Mouse (Mus musculus) right cerebral cortex, postnatal 10 days (tissue): Measurements from ENCODE around the gene Ccr7.

Experiments used
- DNase-seq, 2 experiments: peaks; one replicate each; pipeline ENCODE4 v3.0.0; 2021; ENCODE audit warnings: low spot score in 2 of 2

The Ccr7 gene

DNA sequence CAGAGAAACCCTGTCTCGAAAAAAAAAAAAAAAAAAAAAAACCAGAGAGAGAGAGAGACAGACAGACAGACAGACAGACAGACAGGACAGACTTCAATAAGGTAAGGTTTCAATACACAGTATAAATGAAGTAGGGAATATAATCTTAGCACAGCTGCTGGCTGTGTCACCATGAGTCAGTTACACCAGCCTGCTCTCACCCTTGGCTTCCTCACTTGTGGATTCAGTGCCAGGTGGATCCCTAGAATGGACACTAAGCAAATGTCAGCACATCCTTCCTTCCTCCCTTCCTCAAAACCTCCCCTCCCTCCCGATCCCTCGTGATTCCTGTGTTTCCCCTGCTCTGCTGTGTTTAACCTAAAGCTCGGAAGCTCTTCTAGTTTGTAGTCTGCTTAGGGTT is 17.5 kb downstream of the Ccr7 start:
- no peak for DNase-seq

DNA sequence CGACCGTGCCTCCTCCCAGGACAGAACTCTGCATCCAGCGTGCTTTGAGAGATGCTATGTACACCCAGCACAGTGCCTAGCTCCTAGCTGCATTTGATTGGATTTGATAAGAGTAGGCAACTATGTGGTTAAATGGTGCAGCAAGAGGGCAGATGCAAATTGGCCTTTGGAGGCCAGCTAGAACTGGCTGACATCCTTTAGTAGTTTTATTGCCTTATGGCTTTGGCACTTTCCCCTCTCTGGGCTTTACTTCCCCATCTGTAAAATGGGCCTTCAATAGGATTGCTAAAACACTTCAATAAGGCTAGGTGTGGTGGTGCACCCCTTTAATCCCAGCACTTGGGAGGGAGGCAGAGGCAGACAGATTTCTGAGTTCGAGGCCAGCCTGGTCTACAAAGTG is 17.9 kb downstream of the Ccr7 start:
- DNase-seq, result no peak

DNA sequence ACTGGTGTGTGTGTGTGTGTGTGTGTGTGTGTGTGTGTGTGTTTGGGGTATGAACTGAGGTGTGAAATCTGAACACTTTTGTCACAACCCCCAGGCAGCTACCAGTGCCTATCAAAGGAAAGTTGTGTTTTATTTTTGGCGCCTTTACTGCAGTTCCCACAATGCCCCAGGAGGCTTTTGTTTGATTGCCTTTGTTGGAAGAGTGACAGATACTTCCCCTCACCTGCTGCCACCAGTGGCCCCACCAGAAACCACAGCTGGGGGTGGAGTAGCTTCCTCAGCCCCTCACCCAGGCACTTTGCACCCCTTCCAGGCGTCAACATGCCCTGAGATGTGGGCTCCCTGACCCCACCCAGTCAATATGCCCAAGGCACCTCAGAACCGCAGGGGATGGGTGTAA is 18.5 kb downstream of the Ccr7 start:
- DNase-seq, result no peak

DNA sequence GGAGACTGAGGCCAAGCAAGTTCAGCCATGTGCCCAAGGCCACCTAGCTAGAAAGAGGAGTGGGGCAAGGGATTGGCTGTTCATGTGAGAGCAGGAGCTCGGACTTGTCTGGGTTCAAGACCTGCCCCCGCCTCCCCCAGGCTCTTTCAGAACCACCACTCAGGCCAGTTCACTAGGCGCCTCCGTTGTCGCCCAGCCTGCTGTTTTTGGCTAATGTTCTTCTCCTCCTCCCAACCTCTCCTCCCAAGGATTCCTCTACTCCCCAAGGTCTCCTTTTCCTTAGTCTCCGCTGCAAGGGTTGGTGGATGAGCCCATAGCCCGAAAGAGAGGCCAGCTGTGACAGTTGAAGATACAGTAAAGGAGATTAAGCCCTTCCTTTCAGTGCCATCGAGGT is 19.8 kb downstream of the Ccr7 start:
- no peak for DNase-seq

DNA sequence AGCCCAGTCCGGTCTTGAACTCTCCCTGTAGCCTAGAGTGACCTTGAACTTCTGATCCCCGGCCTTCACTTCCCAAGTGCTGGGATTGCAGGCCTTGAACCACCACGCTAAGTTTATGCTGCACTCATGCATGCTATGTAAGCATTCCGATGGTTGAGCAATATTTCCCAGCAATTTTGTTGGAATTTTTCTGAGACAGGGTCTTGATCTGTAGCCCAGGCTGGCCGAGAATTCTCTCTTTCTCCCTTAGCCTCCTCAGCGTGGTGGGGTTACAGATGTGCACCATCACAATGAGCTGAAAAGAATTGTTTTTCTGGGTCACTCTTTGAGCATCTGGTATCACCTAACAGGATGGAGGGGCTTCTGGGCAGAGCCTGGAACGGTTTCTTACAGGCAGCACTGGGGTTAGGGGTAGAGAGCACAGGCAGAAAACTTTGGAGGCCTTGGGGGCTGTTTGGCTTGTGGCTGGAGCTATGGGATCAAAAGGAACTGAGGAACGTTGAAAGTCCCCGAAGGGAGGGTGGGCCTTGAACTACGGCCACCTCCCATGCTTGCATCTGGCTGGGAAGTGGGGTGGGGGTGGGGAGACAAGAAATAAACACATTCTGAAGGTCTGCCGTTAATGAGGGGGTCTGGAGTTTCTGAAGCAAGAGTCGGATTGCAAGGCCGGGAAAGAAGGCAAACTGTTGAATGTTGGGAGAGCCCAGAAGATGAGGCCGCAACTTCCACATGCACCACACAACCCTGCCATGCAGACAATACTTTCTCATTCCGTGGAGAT is 20.4 kb downstream of the Ccr7 start:
- no peak for DNase-seq

DNA sequence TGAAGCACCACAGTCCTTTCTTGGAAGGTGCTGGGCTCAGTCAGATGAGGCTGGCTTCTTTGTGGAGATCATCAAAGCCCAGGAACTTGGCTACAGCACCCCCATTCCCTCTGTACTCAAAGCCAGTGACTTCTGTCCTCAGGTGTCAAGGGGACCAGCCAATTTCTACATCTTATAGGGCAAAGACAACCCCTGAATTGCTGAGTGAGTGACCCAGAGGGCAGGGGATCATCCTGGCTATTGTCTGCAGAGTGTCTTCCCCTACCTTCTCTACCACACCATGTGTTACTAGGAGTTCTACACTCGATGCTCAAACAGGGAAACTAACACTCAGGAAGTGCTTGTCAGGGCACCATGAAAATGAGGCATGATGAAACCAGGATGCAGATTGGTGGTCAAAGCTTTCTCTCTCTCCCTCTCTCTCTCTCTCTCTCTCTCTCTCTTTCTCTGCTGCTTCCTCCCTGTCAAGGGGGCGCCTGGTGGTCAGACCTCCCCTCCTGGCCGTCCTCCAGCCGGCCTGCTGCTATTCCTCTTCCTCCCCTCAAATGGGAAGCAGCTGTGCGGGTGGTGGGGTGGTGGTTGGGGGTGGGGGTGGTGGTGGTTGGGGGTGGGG is 21.5 kb downstream of the Ccr7 start:
- DNase-seq, result no peak

DNA sequence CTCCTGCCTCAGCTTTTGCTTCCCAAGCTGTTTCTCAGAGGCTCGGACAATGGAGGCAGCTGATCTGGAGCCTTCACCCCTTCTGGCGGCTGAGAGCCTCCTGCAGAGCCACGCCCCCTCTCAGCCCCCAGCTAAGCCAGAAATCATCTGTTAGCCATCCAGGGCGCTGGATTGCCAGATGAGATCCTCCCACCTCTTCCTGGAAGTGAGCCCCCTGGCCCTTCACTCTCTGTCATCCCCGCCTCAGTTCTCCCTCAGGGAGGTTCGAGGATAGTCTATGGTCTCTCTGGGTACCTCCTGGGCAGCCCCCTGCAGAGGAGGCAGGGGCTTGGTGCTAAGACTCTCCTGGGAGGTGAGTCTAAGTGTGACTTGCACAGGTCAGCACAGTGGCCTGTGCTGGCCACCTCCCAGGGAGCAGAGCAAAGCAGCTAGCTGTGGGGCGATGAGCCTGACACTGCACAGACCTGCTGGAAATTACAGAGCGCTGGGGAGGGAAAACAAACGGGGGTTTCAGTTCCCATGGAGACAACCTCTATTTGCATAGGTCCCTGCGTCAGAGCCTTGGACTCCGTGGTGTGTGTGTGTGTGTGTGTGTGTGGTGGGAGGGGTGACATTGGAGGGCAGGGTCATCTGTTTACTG is 22.7 kb downstream of the Ccr7 start:
- no peak for DNase-seq

DNA sequence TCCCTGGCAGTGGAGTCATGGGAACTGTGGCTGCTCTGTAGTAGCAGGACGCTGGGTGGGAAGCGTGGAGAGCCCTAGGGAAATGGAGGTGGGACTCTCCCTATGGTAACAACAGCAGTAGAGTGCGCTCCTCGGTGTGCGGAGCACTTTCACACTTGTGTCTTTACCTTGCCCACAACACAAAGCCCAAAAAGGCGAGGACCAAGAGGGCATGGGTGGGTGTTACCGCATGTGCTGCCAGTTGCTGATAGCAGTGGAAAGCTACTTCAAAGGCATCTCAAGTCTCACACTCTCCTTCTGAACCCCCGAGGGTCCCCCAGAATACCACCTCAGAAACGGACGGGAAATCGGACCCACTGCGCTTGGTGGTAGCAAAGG is 23.4 kb downstream of the Ccr7 start:
- DNase-seq, result no peak

DNA sequence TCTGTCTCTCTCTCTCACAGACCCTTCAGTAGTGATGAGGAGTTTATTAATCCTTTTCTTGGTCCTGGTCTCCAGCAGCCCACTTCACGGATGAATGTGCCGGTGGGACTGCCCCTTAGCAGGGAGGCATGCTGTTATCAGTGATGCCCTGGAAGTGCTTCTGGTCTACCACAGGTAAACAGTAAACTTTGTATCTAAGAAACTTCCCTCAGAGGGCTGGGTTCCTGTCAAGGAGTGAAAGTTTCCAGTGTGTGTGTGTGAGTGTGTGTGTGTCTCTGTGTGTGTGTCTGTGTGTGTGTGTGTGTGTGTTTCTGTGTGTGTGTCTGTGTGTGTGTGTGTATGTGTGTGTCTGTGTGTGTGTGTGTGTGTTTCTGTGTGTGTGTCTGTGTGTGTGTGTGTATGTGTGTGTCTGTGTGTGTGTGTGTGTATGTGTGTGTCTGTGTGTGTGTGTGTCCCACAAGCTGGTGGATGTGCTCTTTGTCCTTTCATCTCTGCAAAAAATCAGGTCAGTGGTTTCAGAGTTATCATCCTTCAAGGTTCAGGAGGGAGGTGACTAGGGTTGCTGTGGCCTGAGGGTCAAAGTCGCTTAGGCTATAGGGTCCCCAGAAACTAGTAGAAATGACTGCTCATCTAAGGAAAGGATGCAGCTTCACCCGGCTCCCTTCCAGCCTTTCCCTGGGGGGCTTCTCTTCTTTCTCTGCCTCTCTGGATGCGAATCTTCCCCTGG is 24.0 kb downstream of the Ccr7 start:
- no peak for DNase-seq

DNA sequence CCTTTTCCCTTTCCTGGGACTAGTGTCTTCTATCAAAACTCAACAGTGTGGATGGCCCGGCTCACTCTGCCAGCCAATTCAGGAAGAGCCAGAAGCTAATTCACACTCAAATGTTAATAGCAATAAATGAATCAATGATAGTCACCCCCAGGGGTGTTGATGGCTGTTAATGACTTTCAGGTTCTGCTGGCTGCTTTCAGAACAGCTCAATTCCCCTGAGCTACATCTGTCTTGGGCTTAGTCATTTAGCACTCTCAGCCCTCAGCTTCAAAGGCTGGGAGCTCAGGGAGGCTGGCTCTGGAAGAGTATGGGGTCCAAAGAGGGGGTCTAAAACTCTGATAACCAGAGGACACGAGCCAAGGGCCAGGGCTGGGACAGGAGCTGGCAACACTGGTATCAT is 25.6 kb downstream of the Ccr7 start:
- no peak for DNase-seq

DNA sequence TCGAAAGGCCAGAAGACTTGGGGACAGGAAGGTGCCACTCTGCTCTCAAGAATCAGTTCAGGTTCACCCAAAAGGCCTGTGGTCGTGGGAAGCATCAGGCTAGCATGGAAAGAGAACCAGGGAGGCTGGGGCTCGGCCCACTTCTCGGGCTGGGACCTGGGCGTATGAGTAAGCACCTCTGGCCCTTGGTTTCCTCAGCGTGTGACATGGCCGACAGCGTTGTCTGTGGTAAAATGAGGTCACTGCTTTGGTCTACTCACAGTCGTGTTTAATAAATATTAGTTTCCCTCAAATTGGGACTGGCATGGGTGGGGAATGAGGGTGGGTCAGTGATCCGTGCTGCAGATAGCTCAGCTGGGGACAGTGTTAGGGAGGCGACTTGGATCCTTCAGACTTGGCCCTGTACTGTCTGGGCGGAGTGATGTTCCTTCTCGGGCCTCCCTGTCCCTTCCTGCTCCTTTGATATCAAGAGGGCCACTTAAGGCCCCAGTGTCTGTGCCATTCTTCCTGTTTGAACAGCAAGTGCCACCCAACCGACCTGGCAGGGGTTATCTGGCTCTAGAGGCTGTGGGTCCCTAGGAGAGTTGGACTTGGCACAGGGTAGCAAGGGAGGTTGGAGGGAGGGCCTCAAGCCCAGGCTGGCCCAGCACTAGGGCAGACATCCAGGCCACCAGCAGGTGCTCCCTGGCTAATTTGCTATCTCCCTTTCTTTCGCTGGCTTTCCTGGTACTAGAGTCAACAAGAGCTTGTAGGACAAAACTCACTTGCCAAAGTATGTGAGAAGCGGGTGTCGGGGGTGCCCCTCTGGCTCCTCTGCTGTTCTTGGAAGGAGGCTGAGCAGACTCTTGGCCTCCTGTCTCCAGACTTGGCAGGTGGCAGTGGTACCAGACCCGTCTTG is 26.8 kb downstream of the Ccr7 start:
- peak; percentile 52 to 60 for DNase-seq

DNA sequence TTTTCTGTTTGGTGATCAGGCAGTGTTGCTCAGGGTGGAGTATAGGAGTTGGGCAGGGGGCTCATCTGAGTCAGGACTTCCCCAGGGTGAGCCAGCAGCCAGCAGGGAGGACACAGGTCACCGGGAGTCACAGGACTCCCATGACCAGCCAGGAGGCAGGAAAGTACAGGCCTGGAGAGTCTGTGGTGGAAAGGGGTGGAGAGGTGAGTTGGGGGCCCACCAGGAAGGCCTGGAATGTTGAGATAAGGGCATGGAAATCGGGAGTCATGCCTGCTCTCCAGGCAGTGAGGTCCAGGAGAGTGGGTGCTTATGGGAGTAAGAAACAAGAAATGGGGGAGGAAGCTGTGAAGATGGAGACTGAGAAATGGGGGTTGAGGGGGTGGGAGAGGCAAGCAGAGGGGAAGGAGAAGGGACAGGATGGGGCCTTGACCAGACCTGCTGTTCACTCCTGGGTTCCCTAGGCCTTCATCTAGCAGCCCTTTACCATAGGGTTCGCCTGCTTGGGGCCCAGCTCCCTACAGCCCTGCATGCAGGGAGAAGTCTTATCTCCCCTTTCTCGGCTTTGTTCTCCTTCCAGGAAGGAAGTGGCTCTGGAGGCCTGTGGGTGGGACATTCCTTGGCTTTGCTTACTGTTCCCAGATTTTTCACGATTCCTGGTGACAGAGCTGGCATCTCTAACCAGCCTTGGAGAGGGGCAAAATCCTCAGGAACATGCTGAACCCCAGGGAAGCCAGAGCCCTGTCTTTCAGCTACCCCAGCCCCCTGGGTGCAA is 28.2 kb downstream of the Ccr7 start:
- no peak for DNase-seq

DNA sequence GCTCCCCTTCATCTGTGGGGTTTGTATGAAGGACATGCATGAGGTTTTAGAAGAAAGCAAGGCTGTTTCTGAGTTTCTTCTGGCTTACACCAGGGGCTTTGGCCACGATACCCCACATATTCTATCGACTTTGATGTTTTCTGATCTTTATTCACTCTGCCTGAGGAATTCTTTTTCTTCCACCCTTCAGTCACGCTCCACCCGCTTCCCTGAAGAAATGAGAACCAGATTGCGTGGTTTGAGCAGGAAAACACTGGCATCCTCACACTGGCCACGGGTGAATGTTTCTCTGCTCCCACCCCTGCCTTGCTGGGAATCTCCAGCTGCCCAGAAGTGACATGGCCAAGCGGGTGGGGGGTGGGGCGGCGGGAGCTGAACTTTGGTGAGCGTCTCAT is 30.2 kb downstream of the Ccr7 start:
- DNase-seq, result no peak

DNA sequence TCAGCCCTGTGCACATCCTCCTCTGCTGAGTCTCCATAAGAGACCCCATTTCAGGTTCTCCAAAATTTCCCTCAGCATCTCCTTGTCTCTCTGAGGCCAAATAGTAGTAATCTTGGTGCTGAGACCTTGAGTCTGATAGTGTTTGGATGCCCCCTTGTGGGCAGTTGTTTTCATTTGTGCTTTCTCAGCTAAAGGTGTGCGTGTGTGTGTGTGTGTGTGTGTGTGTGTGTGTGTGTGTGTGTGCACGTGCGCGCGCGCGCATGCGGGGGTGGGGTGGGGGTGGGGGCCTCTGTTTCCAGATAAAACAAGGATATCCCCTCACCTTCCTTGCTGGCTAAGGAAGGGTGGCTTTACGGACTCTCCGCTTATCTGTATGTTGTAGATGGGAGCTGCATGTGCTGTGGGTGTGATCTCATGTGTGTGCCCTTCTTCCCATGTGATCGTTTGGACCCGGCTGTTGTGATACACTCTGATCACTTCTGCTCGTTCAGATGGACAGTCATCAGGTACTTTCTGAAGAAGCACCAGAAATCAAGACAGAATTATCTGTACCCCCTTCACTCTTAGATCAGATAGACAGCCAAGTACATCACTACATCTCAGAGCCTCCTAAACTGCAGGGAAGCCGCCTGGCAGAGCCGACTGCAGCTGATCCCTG is 30.8 kb downstream of the Ccr7 start:
- DNase-seq, result peak in 1 of 2 experiments; percentile 62

DNA sequence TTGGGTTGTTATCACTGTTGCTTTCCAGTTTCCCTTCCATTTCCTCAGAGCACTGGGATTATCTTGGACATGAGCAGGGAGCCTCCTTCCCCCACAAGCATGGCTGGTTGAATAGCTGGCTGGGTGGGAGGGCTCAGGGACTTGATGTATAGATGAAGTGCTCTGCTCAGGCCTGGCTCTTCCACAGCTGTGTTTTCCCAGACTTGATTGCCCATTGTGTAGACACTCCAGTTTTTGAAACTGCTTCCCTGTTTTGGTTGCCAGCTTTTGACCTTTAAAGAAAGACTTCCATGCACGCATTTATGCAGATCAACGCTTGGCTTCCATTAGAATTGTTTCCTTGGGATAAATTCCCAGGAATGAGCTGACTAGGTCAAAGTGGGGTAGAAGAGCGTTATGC is 32.2 kb downstream of the Ccr7 start:
- no peak for DNase-seq

DNA sequence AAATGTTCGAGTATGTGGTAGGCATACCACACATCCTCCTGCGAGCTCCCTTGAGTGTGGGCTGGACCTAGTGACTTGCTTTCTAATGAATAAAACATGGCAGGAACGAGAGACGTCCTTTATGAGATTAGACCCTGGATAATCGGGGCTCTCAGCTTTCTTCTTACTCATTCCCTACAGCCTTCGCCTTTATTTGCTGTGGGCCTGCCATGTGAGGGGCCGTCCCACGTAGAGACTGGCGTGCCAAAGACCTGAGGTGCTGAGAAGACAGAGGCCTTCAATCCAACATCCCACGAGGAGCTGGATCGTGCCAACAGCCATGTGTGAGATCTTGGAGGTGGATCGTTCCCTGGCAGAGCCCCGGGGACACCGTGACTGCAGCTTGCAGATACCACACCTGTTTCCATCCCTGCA is 33.7 kb downstream of the Ccr7 start:
- DNase-seq, result no peak

DNA sequence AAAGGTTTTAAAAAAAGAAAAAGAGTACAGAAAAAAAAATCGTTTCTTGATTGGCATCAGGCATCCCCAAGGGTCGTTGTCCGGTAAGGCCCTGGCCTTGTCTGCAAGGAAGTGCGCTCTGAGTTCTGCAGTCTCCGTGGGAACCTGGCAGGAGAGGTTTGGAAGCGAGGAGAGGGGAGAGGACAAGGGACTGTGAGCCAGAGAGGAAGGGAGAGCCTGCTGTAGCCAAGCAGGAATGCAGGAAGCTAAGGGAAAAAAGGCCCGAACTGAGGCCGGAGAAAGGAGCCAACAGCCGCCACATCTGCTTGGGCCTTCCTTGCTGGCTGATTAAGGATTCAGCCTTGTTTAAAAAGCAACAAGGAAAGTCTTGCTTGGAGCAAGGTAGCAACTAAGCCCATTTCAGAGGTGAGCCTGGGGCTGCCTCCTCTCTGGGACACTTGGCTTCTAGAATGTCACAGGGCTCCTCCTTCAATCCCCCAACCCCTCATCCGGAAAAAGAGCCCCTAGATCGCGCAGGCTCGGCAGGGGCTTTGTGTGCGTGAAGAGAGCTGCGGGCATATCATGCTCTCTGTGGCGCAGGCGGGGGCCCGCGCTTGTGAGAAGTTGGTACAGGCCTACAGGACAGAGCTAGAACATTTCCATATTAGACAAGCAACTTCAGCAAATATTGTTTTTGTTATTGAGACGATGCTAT is 34.2 kb downstream of the Ccr7 start:
- DNase-seq, result peak; percentile 53 to 64

DNA sequence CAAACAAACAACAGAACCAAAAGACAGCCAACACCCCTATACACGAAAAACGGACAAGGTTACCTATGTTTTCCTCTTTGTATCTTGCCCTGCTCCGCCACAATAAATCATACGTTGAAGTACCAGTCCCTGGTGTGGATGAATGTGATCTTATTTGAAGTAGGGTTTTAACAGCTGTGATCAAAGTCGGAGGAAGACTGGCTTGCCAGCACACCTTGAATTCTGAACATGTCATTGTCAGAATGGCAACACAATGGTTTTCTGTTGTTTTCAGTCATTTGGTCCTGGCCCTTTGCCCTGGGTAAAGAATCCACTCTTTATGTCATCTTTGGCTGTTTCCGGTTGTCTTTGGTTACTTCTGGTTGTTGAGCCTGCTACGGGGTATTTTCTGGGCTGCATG is 35.9 kb downstream of the Ccr7 start:
- no peak for DNase-seq

DNA sequence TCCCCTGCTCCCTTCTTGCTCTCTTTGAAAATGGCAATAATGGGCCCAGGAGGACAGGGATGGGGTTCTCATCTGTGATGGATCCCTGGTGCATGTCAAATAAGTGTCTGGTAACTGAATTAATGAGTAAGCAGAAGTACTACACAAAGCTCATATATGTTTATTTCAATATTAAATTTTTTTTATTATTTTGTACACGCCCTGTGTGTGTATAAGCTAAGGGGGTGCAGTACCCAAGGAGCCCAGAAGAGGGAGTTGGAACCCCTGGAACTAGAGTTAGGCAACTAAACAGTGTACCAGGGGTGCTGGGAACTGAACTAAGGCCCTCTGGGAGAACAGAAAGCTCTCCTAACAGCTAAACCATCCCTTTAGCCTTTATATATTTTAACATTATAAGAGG is 36.5 kb downstream of the Ccr7 start:
- DNase-seq, result no peak

DNA sequence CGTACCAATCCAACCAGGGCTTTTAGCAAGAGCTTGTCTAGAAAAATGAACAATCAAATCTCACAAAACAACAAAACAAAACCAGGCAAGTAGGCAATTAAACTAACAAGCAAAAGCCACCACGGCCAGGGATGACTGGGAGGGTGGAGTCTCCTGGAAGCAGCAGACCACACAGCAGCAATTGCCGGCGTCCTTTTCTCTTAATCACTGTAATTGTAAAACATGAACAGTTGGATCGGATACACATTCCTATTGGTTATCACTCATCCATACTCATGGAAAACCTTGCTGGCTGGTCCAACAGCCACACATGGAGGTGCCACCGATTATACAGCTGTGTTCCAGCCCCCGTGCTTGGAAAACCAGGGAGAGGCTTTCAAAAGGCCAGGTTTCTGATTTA is 37.0 kb downstream of the Ccr7 start:
- DNase-seq, result no peak
